Mouse (Mus musculus): ENCODE measurements around the gene Mettl8. TPM values are rescaled to one million over a fixed set of nuclear protein-coding genes. Genes with fewer than 3 reads are reported as not detected.

The Mettl8 gene
- polyA plus RNA-seq, 1 experiment from 2014 or later: 13.3 TPM

DNA sequence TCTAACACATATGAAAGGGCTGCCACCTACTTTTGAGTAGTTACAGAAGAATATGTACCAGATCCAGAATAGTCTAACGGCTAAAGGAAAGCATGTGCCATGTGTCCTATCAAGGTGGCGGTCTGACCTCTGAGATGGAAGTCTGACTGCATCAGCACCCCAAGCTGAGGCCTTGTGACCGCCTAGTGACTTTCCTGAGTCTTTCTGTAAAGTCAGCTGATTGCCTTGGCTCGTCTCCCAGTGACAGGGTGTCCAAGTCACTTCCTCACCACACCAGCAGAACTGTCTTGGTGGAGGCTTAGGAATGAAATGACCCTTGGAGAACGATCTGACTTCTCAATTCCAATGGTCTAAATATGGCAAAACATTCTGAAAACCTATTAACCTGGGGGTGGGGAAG, 77.1 kb downstream of the Mettl8 start:
- H3K27me3 ChIP-seq (replicated peaks): no peaks in the 10 kb centered on the region
- no peak for ATAC-seq (ENCODE audit: insufficient number of reproducible peaks, low FRiP score)
- 63% methylated on average over 5 of the region's 5 CpGs for WGBS
- no peak overlapping the region for H3K9ac ChIP-seq
- no peaks in the 10 kb centered on the region for H3K9me3 ChIP-seq (replicated peaks)
- H3K27ac ChIP-seq (ENCODE audit: poor library complexity, severe bottlenecking): no peak overlapping the region
- H3K4me2 ChIP-seq: no peak overlapping the region
- peaks cover 5% of the 10 kb centered on the region; the same call in 1 of the 2 replicates for H3K36me3 ChIP-seq
- H3K4me3 ChIP-seq: no peak overlapping the region
- peaks cover 9% of the 10 kb centered on the region for H3K4me1 ChIP-seq (replicated peaks)

DNA sequence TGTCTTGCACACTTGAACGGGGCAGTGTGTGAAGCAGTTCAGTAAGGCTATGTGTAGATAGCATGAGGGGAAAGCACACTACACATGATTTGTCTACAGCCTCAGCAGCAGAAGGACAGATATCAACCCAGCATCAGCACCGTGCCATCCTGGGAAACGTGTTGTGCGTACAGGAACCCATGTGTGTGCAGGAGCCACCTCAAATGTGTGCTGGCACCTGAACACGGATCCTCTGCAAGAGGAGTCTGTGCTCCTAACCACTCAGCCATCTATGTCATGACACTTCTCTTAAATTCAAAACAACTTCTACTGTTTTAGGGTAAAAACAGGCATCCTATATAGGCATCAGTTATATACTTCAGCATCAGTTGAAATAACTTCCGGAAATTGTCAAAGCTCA, 80.6 kb downstream of the Mettl8 start:
- no peak for ATAC-seq (ENCODE audit: insufficient number of reproducible peaks, low FRiP score)

DNA sequence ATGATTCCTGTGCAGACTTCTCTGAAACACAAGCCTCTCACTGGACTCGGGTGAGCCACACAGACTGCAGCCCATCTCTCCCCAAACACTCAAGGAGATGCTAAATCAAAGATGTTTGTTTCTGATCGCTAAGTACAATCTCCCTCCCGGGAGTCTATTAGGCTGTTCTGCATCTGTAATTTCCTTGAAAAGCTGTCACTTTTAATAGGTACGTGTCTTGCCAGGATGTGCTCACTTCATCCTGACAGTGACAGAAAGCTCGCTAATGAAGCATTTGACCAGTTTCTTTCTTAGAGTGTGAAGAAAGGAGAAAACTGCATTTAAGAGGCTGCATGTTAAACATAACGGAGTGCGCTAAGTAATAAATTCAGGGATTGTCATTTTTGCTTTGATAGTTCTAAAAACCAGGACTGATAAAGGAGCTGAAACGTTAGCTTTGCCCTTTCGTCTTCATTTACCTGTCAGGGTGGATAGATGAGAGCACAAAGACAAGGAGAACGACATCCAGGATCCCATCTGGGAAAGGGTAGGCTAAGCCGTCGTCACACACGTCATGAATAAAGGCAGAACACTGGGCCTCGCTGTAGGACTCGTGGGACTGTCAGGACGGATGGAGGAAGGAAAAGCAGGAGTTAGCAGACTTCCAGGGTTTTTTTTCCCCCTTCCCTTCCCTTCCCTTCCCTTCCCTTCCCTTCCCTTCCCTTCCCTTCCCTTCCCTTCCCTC, 82.4 kb downstream of the Mettl8 start:
- Histone ChIP-seq H3K4me2 (no peak overlapping the region), H3K27me3 (replicated peaks) (no peaks in the 10 kb centered on the region), H3K4me1 (replicated peaks) (peaks cover 21% of the 10 kb centered on the region), H3K4me3 (no peak overlapping the region), H3K36me3 (no peaks in the 10 kb centered on the region), H3K27ac (ENCODE audit: poor library complexity, severe bottlenecking) (no peak overlapping the region), H3K9me3 (replicated peaks) (no peaks in the 10 kb centered on the region), H3K9ac (no peak overlapping the region)
- 72% methylated on average over 16 of the region's 16 CpGs for WGBS
- no peak for ATAC-seq (ENCODE audit: insufficient number of reproducible peaks, low FRiP score)

More for the DNA sequence above, 80.6 kb downstream of the Mettl8 start:
- peaks cover 18% of the 10 kb centered on the region for H3K4me1 ChIP-seq (replicated peaks)
- H3K9ac ChIP-seq: no peak overlapping the region
- 87% methylated on average over 6 of the region's 6 CpGs for WGBS
- no peaks in the 10 kb centered on the region for H3K9me3 ChIP-seq (replicated peaks)
- H3K27me3 ChIP-seq (replicated peaks): no peaks in the 10 kb centered on the region
- H3K27ac ChIP-seq (ENCODE audit: poor library complexity, severe bottlenecking): no peak overlapping the region
- H3K4me2 ChIP-seq: no peak overlapping the region
- peaks cover 2% of the 10 kb centered on the region; the same call in 1 of the 2 replicates for H3K36me3 ChIP-seq
- no peak overlapping the region for H3K4me3 ChIP-seq

DNA sequence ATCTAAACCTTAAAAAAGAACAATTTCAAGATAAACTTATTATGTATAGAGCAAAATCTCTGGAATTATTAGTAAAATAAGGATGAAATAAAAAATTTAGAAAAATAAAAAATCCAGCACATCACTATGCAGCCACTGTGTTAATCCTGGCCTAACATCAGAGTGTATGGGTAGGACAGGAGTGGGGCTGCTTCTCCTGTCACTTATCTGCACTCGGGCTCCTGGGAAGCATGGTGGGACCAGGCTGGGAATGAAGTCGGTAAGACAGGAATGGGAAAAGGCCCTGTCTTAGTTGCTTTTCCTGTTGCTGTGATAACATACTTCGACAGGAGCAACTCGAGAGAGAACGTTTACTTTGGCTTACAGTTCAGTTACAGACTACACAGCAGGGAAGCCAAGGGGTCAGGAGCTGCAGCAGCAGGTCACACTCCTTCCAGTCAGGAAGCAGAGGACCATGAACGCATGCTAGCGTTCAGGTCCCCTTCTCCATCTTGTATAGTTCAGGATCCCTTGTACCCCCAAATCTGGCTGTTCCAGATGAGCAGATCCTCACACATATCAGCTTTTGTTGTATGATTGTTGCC, 85.1 kb downstream of the Mettl8 start:
- Histone ChIP-seq H3K4me2 (no peak overlapping the region), H3K9ac (no peak overlapping the region), H3K27me3 (replicated peaks) (no peaks in the 10 kb centered on the region), H3K4me3 (no peak overlapping the region), H3K9me3 (replicated peaks) (no peaks in the 10 kb centered on the region), H3K4me1 (replicated peaks) (peaks cover 18% of the 10 kb centered on the region), H3K36me3 (no peaks in the 10 kb centered on the region), H3K27ac (ENCODE audit: poor library complexity, severe bottlenecking) (peak overlapping the region; percentile 46)
- peak; percentile 80 for ATAC-seq (ENCODE audit: insufficient number of reproducible peaks, low FRiP score)
- WGBS: 26% methylated on average over 7 of the region's 7 CpGs

DNA sequence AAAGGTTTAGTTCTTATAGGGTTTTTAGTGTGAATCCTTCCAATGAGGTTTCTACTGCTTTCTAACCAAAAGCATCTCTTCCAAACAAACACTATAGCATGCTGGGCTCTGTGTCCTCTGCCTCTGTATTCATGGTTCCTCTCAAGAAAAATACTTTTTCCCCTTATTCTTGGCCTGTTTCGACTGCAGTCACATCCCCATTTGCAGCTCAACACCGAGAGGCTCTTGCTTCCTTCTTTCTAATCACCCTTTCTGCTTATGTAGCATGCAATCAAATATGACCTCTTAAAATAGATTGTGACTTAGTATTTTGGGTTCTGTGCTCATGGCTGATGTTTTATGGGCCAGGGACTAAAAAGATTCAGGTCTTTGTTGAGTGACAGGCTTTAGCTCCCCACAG, 87.1 kb downstream of the Mettl8 start:
- no peak for ATAC-seq (ENCODE audit: insufficient number of reproducible peaks, low FRiP score)
- WGBS: 74% methylated on average over 2 of the region's 2 CpGs

DNA sequence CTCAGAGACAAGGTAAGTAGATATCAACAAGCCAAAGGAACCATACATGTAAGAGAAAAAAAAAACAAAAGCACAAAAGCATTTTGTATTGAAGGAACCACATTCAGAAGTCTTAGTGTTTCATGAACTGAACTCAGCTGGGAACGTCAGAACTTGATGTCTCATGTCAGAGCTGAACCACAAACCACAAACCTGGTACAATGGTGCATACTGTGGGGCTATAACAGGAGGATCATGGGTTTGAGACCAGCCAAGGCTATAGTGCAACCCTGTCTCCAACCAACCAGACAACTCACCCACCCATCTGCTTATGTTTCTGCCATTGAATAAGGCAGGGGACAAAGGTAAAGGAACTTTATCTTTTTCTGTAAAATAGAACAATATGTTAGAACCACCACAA, 88.2 kb downstream of the Mettl8 start:
- whole genome bisulfite sequencing: 81% methylated on average over 1 of the region's 1 CpGs
- Histone ChIP-seq H3K27me3 (replicated peaks) (no peaks in the 10 kb centered on the region), H3K4me2 (no peak overlapping the region), H3K9me3 (replicated peaks) (no peaks in the 10 kb centered on the region), H3K4me1 (replicated peaks) (peaks cover 18% of the 10 kb centered on the region), H3K4me3 (no peak overlapping the region), H3K36me3 (peaks cover 4% of the 10 kb centered on the region; the same call in 1 of the 2 replicates), H3K27ac (ENCODE audit: poor library complexity, severe bottlenecking) (no peak overlapping the region), H3K9ac (no peak overlapping the region)
- ATAC-seq (ENCODE audit: insufficient number of reproducible peaks, low FRiP score): no peak

More for the DNA sequence above, 87.1 kb downstream of the Mettl8 start:
- Histone ChIP-seq H3K9ac (no peak overlapping the region), H3K27ac (ENCODE audit: poor library complexity, severe bottlenecking) (no peak overlapping the region), H3K27me3 (replicated peaks) (no peaks in the 10 kb centered on the region), H3K4me2 (no peak overlapping the region), H3K36me3 (peaks cover 4% of the 10 kb centered on the region; the same call in 1 of the 2 replicates), H3K4me1 (replicated peaks) (peaks cover 18% of the 10 kb centered on the region), H3K9me3 (replicated peaks) (no peaks in the 10 kb centered on the region), H3K4me3 (no peak overlapping the region)

DNA sequence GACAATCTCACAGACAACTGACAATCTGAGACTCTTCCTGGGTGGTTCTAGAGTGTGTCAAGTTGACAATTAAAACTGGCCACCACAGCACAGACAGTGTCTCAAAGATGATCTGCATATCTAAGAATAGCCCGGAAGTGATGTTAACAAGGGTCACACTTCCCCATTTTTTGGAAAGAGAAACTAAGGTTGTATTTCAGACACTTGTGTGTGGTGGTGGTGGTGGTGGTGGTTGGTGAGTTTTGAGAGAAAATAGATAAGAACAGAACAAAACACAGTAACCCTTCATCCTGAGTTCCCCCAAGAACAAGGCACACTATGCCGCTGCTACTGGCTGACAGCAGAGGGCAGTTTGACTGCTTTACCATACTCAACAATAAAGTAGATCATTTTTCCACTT, 90.6 kb downstream of the Mettl8 start:
- no peak overlapping the region for H3K4me3 ChIP-seq
- H3K4me1 ChIP-seq (replicated peaks): peaks cover 9% of the 10 kb centered on the region; the same call in 1 of the 2 replicates
- no peaks in the 10 kb centered on the region for H3K9me3 ChIP-seq (replicated peaks)
- peaks cover 4% of the 10 kb centered on the region; the same call in 1 of the 2 replicates for H3K36me3 ChIP-seq
- no peak overlapping the region for H3K4me2 ChIP-seq
- WGBS: 88% methylated on average over 2 of the region's 2 CpGs
- H3K27ac ChIP-seq (ENCODE audit: poor library complexity, severe bottlenecking): no peak overlapping the region
- no peak for ATAC-seq (ENCODE audit: insufficient number of reproducible peaks, low FRiP score)
- H3K9ac ChIP-seq: no peak overlapping the region
- H3K27me3 ChIP-seq (replicated peaks): no peaks in the 10 kb centered on the region

DNA sequence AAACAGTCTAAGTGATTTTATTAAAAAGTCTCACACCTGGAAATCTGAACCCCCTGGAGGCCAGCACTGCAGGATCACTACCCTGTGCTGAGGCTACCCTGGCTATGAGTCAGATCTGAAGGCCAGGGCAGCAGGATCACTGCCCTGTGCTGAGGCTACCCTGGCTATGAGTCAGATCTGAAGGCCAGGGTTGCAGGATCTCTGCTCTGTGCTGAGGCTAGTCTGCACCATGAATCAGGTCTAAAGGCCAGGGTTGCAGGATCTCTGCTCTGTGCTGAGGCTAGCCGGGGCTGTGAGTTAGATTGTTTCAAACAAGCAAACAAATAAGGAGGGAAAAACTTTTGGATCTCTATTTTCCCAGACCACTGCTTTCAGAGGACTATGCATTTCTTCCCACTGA, 92.5 kb downstream of the Mettl8 start:
- ATAC-seq (ENCODE audit: insufficient number of reproducible peaks, low FRiP score): no peak
- no peak overlapping the region for H3K9ac ChIP-seq
- WGBS: 91% methylated on average over 1 of the region's 1 CpGs

DNA sequence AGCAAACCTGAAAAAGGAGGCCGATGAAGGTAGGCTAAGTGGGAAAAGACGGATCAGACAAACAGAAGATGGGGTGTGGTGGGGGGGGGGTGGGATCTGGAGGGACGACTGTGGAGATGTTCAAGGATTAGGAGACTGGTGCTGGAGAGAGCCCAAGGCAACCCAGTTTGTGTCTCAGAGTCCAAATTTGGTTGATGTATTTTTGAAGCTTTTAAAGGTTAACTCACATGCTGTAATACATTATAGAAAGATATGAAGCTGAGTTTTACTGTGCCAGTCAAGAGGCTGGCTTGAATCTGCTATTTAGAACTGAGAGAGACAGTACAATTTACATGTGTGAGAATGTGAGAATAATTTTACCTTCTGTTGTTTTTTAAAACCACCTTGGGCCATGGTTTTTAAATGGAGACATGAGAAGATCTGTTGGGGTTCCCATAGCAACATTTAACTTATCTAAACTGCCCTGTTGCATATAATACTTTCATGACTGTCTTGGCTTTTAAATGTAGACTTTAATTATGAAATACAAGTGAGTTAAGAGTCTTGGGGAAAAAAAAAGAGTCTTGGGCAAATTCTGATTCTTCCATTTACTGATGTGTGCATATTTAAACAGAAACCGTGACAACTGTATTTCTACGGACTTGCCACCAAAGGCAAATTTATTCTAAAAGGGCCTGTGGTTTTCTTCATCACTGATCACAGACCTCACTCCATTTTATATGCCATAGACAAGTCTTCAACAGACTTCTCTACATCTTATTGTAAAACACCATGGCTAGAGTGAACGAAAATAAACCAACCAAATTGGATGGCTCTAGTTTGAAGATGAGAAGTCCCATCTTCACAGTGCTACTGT, 94.1 kb downstream of the Mettl8 start:
- 81% methylated on average over 6 of the region's 6 CpGs for WGBS
- Histone ChIP-seq H3K9me3 (replicated peaks) (no peaks in the 10 kb centered on the region), H3K4me2 (no peak overlapping the region), H3K36me3 (peaks cover 4% of the 10 kb centered on the region; the same call in 1 of the 2 replicates), H3K4me3 (no peak overlapping the region), H3K27ac (ENCODE audit: poor library complexity, severe bottlenecking) (no peak overlapping the region), H3K27me3 (replicated peaks) (no peaks in the 10 kb centered on the region), H3K4me1 (replicated peaks) (no peaks in the 10 kb centered on the region), H3K9ac (no peak overlapping the region)
- no peak for ATAC-seq (ENCODE audit: insufficient number of reproducible peaks, low FRiP score)

More for the DNA sequence above, 92.5 kb downstream of the Mettl8 start:
- no peak overlapping the region for H3K4me2 ChIP-seq
- H3K9me3 ChIP-seq (replicated peaks): no peaks in the 10 kb centered on the region
- no peak overlapping the region for H3K4me3 ChIP-seq
- H3K27me3 ChIP-seq (replicated peaks): no peaks in the 10 kb centered on the region
- H3K4me1 ChIP-seq (replicated peaks): no peaks in the 10 kb centered on the region
- peaks cover 4% of the 10 kb centered on the region; the same call in 1 of the 2 replicates for H3K36me3 ChIP-seq
- no peak overlapping the region for H3K27ac ChIP-seq (ENCODE audit: poor library complexity, severe bottlenecking)

DNA sequence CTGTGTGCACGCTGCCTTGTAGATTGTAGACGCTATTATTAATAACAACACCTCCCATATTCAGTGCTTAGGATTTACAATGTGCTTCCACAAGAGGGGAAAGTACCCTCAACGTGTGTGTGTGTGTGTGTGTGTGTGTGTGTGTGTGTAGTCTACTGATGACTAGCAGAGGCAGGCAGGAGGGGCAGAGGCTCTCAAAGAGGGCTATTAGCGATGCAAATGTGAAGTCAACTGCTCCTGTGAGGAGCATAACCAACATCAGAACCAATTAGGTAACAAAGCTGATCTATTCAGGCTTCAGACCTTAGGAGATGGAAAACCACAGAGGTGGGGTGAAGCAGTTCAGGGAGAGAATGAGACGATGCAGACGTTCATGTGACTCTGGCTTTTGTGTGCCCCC, 95.3 kb downstream of the Mettl8 start:
- no peak for ATAC-seq (ENCODE audit: insufficient number of reproducible peaks, low FRiP score)
- no peak overlapping the region for H3K4me3 ChIP-seq
- no peaks in the 10 kb centered on the region for H3K27me3 ChIP-seq (replicated peaks)
- no peak overlapping the region for H3K4me2 ChIP-seq
- H3K27ac ChIP-seq (ENCODE audit: poor library complexity, severe bottlenecking): no peak overlapping the region
- no peaks in the 10 kb centered on the region; the same call in 1 of the 2 replicates for H3K9me3 ChIP-seq (replicated peaks)
- H3K36me3 ChIP-seq: peaks cover 4% of the 10 kb centered on the region; the same call in 1 of the 2 replicates
- H3K4me1 ChIP-seq (replicated peaks): no peaks in the 10 kb centered on the region
- no peak overlapping the region for H3K9ac ChIP-seq
- 84% methylated on average over 6 of the region's 6 CpGs for WGBS

DNA sequence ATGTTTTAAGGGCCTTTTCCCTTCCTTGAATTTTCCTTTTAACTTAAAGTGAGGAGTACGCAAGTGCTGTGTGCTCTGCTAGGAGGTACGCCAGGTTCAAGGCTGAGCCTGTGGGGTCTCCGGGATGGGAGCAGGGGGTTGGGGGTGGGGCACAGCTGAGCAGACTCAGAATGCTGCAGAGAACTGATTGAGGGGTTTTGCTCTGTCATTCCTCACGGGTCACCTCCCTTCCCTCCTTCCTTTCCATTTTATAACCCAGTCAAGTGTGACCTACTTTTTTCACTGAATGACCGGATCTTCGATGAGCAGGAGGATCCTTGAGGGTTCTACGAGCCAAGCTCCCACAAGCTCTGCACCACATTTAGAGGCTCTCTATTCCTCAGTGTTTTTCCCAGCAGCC, 96.0 kb downstream of the Mettl8 start:
- Histone ChIP-seq H3K4me1 (replicated peaks) (no peaks in the 10 kb centered on the region), H3K27ac (ENCODE audit: poor library complexity, severe bottlenecking) (no peak overlapping the region), H3K4me2 (no peak overlapping the region), H3K27me3 (replicated peaks) (no peaks in the 10 kb centered on the region), H3K9me3 (replicated peaks) (no peaks in the 10 kb centered on the region; the same call in 1 of the 2 replicates), H3K4me3 (no peak overlapping the region), H3K36me3 (no peaks in the 10 kb centered on the region; the same call in 1 of the 2 replicates), H3K9ac (no peak overlapping the region)
- no peak for ATAC-seq (ENCODE audit: insufficient number of reproducible peaks, low FRiP score)
- WGBS: 71% methylated on average over 7 of the region's 7 CpGs

All from heart, embryonic 12.5 days (tissue).